Mouse (Mus musculus): Measurements from ENCODE around the gene Eci2. TPM values are rescaled to one million over a fixed set of nuclear protein-coding genes. Genes with fewer than 3 reads are reported as not detected.

Eci2 gene
- total and polyA plus RNA-seq, 3 experiments = 74.8 to 81.1 TPM; not detected in 1

DNA sequence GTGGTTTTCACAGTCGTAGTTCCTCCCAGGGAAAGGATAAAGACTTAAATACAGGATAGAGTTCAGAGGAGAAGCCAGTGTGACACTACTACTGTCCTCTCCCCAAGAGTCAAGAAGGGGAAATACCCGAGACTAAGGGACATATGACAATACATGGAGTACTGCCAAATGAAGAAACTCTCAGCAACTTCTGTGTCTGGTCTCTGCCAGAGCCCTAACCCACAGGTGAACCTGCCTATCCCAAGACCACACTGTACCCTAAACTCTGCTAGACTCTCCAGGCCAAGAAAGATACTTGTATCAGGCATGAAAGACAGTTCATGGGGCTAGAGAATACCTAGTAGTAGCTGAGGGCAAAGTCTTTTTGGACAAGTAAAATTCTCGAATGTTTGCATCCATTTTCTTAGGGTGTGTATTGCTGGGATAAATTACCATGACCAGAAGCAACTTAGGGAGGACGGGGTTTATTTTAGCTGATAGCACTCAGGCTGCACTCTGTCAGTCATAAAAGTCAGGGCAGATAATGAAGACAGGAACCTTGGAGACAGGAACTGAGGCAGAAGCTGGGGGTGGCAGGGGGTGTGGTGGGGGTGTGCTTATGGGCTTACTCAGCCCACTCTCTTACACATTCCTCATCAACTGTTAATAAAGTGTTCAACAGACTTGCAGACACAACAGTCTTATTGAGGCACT is 35.2 kb downstream of the Eci2 start:
- peaks cover 4% of the 10 kb centered on the region for H3K79me2 ChIP-seq (ENCODE audit: control insufficient read depth, insufficient read depth, low read length, poor library complexity)
- peak; percentile 61 for DNase-seq (ENCODE audit: low read depth, low spot score)
- peak overlapping the region; percentile 39 for H3K27ac ChIP-seq (ENCODE audit: control insufficient read depth, low read depth, low read length)
- H3K4me3 ChIP-seq (ENCODE audit: control insufficient read depth in 1 of 2, insufficient read depth in 1 of 2, low read depth in 2 of 2, low read length in 2 of 2) = peak overlapping the region in 1 of 2 experiments; percentile 5; a peak in 1 of 4 replicates
- H3K9ac ChIP-seq (ENCODE audit: control insufficient read depth, low read depth, low read length, poor library complexity, severe bottlenecking) = no peak overlapping the region
- no peaks in the 10 kb centered on the region for H3K9me3 ChIP-seq (replicated peaks; ENCODE audit: insufficient read depth, low read length)
- H3K4me1 ChIP-seq (ENCODE audit: control insufficient read depth in 1 of 2, insufficient read depth in 2 of 2, low read length in 2 of 2) = peaks cover 17 to 20% of the 10 kb centered on the region in 2 experiments
- no peaks in the 10 kb centered on the region for H3K27me3 ChIP-seq (ENCODE audit: control insufficient read depth in 1 of 2, insufficient read depth in 2 of 2, low read length in 2 of 2)
- H3K36me3 ChIP-seq (ENCODE audit: control insufficient read depth in 1 of 2, insufficient read depth in 2 of 2, low read length in 2 of 2) = peaks cover 0 to 35% of the 10 kb centered on the region in 2 experiments; a peak in 2 of 4 replicates
- peak; percentile 57 for TF ChIP-seq SIN3A (IDR thresholded peaks at IDR 0.05; ENCODE audit: low read length)
- no peak for TF ChIP-seq ZC3H11A (IDR thresholded peaks at IDR 0.05; ENCODE audit: low read depth, low read length)
- no peak for TF ChIP-seq RAD21 (IDR thresholded peaks at IDR 0.05; ENCODE audit: low read depth, low read length)
- TF ChIP-seq MEF2A (IDR thresholded peaks at IDR 0.05; ENCODE audit: extremely low read depth, insufficient replicate concordance, low read depth, low read length, poor library complexity, severe bottlenecking) = no peak
- TF ChIP-seq GABPA (IDR thresholded peaks at IDR 0.05; ENCODE audit: low read depth, low read length) = no peak
- 0 out of 2 replicates have a peak, but pooled peaks have one; percentile 40 for TF ChIP-seq ETS1 (IDR thresholded peaks at IDR 0.05; ENCODE audit: low read depth, low read length)
- TF ChIP-seq MAFK (IDR thresholded peaks at IDR 0.05; ENCODE audit: borderline replicate concordance, low read depth, low read length) = no peak
- TF ChIP-seq CTCF (IDR thresholded peaks at IDR 0.05 in 2 of 3, conservative IDR thresholded peaks at IDR 0.05 in 1 of 3; ENCODE audit: control insufficient read depth in 1 of 3, insufficient read depth in 1 of 3, low read depth in 2 of 3, low read length in 3 of 3, poor library complexity in 1 of 3, severe bottlenecking in 1 of 3) = no peak
- TF ChIP-seq POLR2AphosphoS2 (IDR thresholded peaks at IDR 0.05; ENCODE audit: low read length) = no peak
- 0 out of 2 replicates have a peak, but pooled peaks have one; percentile 3 for TF ChIP-seq TCF12 (IDR thresholded peaks at IDR 0.05; ENCODE audit: low read depth, low read length)
- TF ChIP-seq ZMIZ1 (IDR thresholded peaks at IDR 0.05; ENCODE audit: low read depth, low read length) = no peak
- no peak for TF ChIP-seq RCOR1 (IDR thresholded peaks at IDR 0.05; ENCODE audit: low read depth, low read length)
- TF ChIP-seq MXI1 (IDR thresholded peaks at IDR 0.05; ENCODE audit: low read depth, low read length) = peak; percentile 63
- no peak for TF ChIP-seq SMC3 (IDR thresholded peaks at IDR 0.05; ENCODE audit: low read depth, low read length)
- TF ChIP-seq KAT2A (conservative IDR thresholded peaks at IDR 0.05; ENCODE audit: low read depth, low read length) = no peak
- no peak for TF ChIP-seq ZNF384 (IDR thresholded peaks at IDR 0.05; ENCODE audit: low read depth, low read length)
- no peak for TF ChIP-seq USF1 (IDR thresholded peaks at IDR 0.05; ENCODE audit: low read depth, low read length)
- TF ChIP-seq E2F4 (IDR thresholded peaks at IDR 0.05; ENCODE audit: borderline replicate concordance, low read depth, low read length) = no peak
- no peak for TF ChIP-seq CHD1 (IDR thresholded peaks at IDR 0.05; ENCODE audit: low read depth, low read length)
- TF ChIP-seq BHLHE40 (IDR thresholded peaks at IDR 0.05; ENCODE audit: borderline replicate concordance, low read depth, low read length) = 0 out of 2 replicates have a peak, but pooled peaks have one; percentile 42
- TF ChIP-seq EP300 (IDR thresholded peaks at IDR 0.05; ENCODE audit: low read depth in 1 of 2, low read length in 2 of 2) = no peak; a peak in 1 of 4 replicates
- peak; percentile 71; the same call in 1 of the 2 replicates for TF ChIP-seq MAZ (IDR thresholded peaks at IDR 0.05; ENCODE audit: low read depth, low read length)
- 0 out of 2 replicates have a peak, but pooled peaks have one; percentile 29 for TF ChIP-seq HCFC1 (IDR thresholded peaks at IDR 0.05; ENCODE audit: low read depth, low read length)
- no peak for TF ChIP-seq TBP (IDR thresholded peaks at IDR 0.05; ENCODE audit: low read depth, low read length)
- peak; percentile 84 for TF ChIP-seq ZKSCAN1 (IDR thresholded peaks at IDR 0.05; ENCODE audit: low read depth, low read length)
- TF ChIP-seq NRF1 (IDR thresholded peaks at IDR 0.05; ENCODE audit: insufficient read depth, low read depth, low read length, poor library complexity, severe bottlenecking) = 0 out of 2 replicates have a peak, but pooled peaks have one; percentile 8
- TF ChIP-seq MAX (IDR thresholded peaks at IDR 0.05; ENCODE audit: low read length) = no peak
- no peak for TF ChIP-seq JUND (IDR thresholded peaks at IDR 0.05; ENCODE audit: low read depth, low read length)
- no peak for TF ChIP-seq NELFE (IDR thresholded peaks at IDR 0.05; ENCODE audit: low read depth, low read length)
- no peak for TF ChIP-seq CHD2 (IDR thresholded peaks at IDR 0.05; ENCODE audit: low read length)
- no peak for TF ChIP-seq POLR2A (IDR thresholded peaks at IDR 0.05; ENCODE audit: control insufficient read depth in 1 of 2, insufficient read depth in 1 of 2, low read depth in 1 of 2, low read length in 2 of 2, poor library complexity in 1 of 2)
- no peak for TF ChIP-seq POLR2AphosphoS5 (IDR thresholded peaks at IDR 0.05; ENCODE audit: borderline replicate concordance, low read depth, low read length)
- no peak for TF ChIP-seq MYB (IDR thresholded peaks at IDR 0.05; ENCODE audit: low read depth, low read length)
- TF ChIP-seq GATA1 (IDR thresholded peaks at IDR 0.05; ENCODE audit: low read depth, low read length) = no peak
- TF ChIP-seq UBTF (IDR thresholded peaks at IDR 0.05; ENCODE audit: borderline replicate concordance, insufficient read depth, low read depth, low read length) = no peak
- peak; percentile 25; the same call in 1 of the 2 replicates for TF ChIP-seq ELF1 (IDR thresholded peaks at IDR 0.05; ENCODE audit: low read depth, low read length)
- TF ChIP-seq TAL1 (IDR thresholded peaks at IDR 0.05; ENCODE audit: low read length) = no peak
